Mouse (Mus musculus): ENCODE data around the gene Catsperd.

GRCm38 (mm10) chr17:56655311-56655710, 27.4 kb downstream of the Catsperd start:
- TF ChIP-seq CTCF (IDR thresholded peaks at IDR 0.05; ENCODE audit: low read depth, low read length): no peak
- TF ChIP-seq POLR2A (IDR thresholded peaks at IDR 0.05; ENCODE audit: insufficient read depth, low read length): no peak
- no peak for TF ChIP-seq EP300 (IDR thresholded peaks at IDR 0.05; ENCODE audit: insufficient read depth, low read depth, low read length)
